Mouse (Mus musculus): ENCODE measurements at regions not wholly inside any gene's neighbourhood (a gene's known extent, or its start where the extent isn't known, plus 50 kb on each side); places are given as distances from the start of the nearest gene placed in this dataset.

DNA sequence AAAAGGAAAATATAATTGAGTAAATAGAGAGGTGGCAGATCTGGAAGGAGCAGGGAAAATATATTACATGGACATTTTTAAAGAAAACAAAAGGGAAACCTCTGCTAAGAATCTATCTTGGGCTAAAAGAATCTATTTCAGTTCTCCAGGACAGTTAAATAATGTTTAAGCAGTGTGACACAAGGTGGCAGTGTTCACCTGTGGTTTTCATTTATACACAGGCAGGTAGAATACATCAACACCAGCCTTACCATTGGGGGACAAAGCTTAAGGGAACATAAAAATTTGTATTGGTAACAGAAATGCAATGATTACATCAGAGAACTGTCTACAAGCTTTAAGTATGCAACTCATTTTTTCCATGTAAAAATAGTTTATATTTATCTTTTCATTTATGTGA is 78.2 kb upstream of the Cldn34d start:
- no peak overlapping the region for H3K27ac ChIP-seq (ENCODE audit: low read depth, low read length)
- H3K4me3 ChIP-seq (ENCODE audit: low read depth, low read length), result no peak overlapping the region
- no peaks in the 10 kb centered on the region for H3K36me3 ChIP-seq (ENCODE audit: control insufficient read depth, insufficient read depth)
- H3K4me2 ChIP-seq (replicated peaks; ENCODE audit: low read depth), result no peak overlapping the region
- H3K27me3 ChIP-seq (replicated peaks; ENCODE audit: control insufficient read depth, insufficient read depth, low read length), result no peaks in the 10 kb centered on the region
- no peaks in the 10 kb centered on the region for H3K4me1 ChIP-seq (replicated peaks; ENCODE audit: control insufficient read depth, insufficient read depth, low read length)
- H3K9ac ChIP-seq (ENCODE audit: low read depth, low read length), result no peak overlapping the region
- peak; percentile 52 for TF ChIP-seq CTCF (IDR thresholded peaks at IDR 0.05; ENCODE audit: low read depth)
- no peaks in the 10 kb centered on the region for H3K9me3 ChIP-seq (ENCODE audit: control insufficient read depth)
- ATAC-seq, result no peak
